Mouse (Mus musculus): ENCODE measurements around the gene Palm2. TPM values are rescaled to one million over a fixed set of nuclear protein-coding genes. Genes with fewer than 3 reads are reported as not detected.

Palm2 gene
- polyA plus RNA-seq, 1 experiment: not detected

GRCm38 (mm10) chr4:57489887-57490286, 55.8 kb downstream of the Palm2 start:
- peaks cover 2% of the 10 kb centered on the region for H3K4me1 ChIP-seq (ENCODE audit: control insufficient read depth, insufficient read depth, low read length)
- no peak overlapping the region for H3K27ac ChIP-seq (ENCODE audit: insufficient read depth, low read depth, low read length)
- 37% methylated on average over 6 of the region's 6 CpGs for WGBS
- no peak overlapping the region for H3K4me3 ChIP-seq (ENCODE audit: insufficient read depth, low read depth, low read length)
- TF ChIP-seq POLR2A (IDR thresholded peaks at IDR 0.05; ENCODE audit: insufficient read depth, low read depth, low read length) (no peak), CTCF (IDR thresholded peaks at IDR 0.05; ENCODE audit: insufficient read depth, low read depth, low read length) (no peak)

GRCm38 (mm10) chr4:57504792-57505191, 70.7 kb downstream of the Palm2 start:
- Histone ChIP-seq H3K4me1 (ENCODE audit: control insufficient read depth, insufficient read depth, low read length) (no peaks in the 10 kb centered on the region), H3K27ac (ENCODE audit: insufficient read depth, low read depth, low read length) (no peak overlapping the region), H3K4me3 (ENCODE audit: insufficient read depth, low read depth, low read length) (no peak overlapping the region)
- 83% methylated on average over 6 of the region's 6 CpGs for WGBS
- TF ChIP-seq CTCF (IDR thresholded peaks at IDR 0.05; ENCODE audit: insufficient read depth, low read depth, low read length): no peak
- no peak for TF ChIP-seq POLR2A (IDR thresholded peaks at IDR 0.05; ENCODE audit: insufficient read depth, low read depth, low read length)

GRCm38 (mm10) chr4:57510576-57510975, 76.5 kb downstream of the Palm2 start:
- H3K4me3 ChIP-seq (ENCODE audit: insufficient read depth, low read depth, low read length): no peak overlapping the region
- peaks cover 4% of the 10 kb centered on the region; the same call in 1 of the 2 replicates for H3K4me1 ChIP-seq (ENCODE audit: control insufficient read depth, insufficient read depth, low read length)
- WGBS: 69% methylated on average over 3 of the region's 3 CpGs
- H3K27ac ChIP-seq (ENCODE audit: insufficient read depth, low read depth, low read length): no peak overlapping the region
- TF ChIP-seq POLR2A (IDR thresholded peaks at IDR 0.05; ENCODE audit: insufficient read depth, low read depth, low read length): no peak
- no peak for TF ChIP-seq CTCF (IDR thresholded peaks at IDR 0.05; ENCODE audit: insufficient read depth, low read depth, low read length)

DNA sequence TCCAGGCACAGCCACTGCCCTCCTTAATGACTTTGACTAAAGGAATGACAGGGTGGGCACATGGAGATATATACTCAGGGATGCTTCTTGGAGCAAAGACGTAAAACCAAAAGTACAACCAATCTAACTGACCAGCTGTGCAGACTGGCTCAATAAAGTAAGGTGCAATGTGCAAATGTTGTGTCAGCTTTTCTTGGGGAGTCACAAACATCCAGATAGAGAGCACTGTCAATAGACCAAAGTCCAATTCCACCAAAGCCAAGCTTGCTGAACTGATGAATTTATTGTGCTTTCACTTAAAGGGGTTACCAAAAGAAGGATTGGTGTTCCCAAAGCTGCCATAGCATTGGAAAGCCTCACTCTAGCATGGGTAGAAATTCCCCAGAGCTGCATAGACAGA, 77.7 kb downstream of the Palm2 start:
- Histone ChIP-seq H3K4me3 (ENCODE audit: insufficient read depth, low read depth, low read length) (no peak overlapping the region), H3K27ac (ENCODE audit: insufficient read depth, low read depth, low read length) (no peak overlapping the region), H3K4me1 (ENCODE audit: control insufficient read depth, insufficient read depth, low read length) (peaks cover 4% of the 10 kb centered on the region; the same call in 1 of the 2 replicates)
- no peak for TF ChIP-seq POLR2A (IDR thresholded peaks at IDR 0.05; ENCODE audit: insufficient read depth, low read depth, low read length)
- TF ChIP-seq CTCF (IDR thresholded peaks at IDR 0.05; ENCODE audit: insufficient read depth, low read depth, low read length): no peak
- WGBS: 100% methylated on average over 1 of the region's 1 CpGs

DNA sequence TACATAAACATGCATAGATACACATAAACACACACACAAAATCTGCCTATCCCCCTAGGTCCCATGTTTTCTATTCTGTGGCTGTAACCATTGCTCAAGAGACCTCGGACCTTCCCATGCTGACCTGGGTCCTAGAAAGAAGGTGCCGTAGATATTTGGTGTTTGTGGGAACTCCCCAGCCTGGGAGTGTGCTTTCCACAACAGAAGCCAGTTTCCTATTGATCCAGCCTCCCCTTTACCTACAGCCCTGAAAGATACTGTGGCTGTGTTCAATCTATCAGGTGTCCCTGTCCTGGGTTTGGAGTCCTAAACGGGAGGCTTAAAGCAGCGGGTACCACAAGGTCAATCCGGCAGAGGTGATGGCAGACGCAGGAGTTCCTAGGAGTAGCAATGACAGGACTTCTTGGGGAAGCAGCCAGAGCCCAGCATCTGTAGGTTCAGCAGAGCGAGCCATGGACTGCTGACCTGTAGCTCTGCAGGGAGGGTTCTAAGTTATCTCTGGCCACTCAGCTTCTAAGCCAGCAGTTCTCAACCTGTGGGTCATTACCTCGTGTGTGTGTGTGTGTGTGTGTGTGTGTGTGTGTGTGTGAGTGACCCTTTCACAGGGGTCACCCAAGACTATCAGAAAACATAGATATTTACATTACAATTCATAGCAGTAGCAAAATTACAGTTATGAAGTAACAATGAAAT, 79.3 kb downstream of the Palm2 start:
- H3K27ac ChIP-seq (ENCODE audit: insufficient read depth, low read depth, low read length): no peak overlapping the region
- 79% methylated on average over 8 of the region's 8 CpGs for WGBS
- H3K4me1 ChIP-seq (ENCODE audit: control insufficient read depth, insufficient read depth, low read length): peaks cover 4% of the 10 kb centered on the region; the same call in 1 of the 2 replicates
- no peak overlapping the region for H3K4me3 ChIP-seq (ENCODE audit: insufficient read depth, low read depth, low read length)
- TF ChIP-seq CTCF (IDR thresholded peaks at IDR 0.05; ENCODE audit: insufficient read depth, low read depth, low read length) (no peak), POLR2A (IDR thresholded peaks at IDR 0.05; ENCODE audit: insufficient read depth, low read depth, low read length) (no peak)

GRCm38 (mm10) chr4:57514003-57514937, 80.2 kb downstream of the Palm2 start:
- TF ChIP-seq CTCF (IDR thresholded peaks at IDR 0.05; ENCODE audit: insufficient read depth, low read depth, low read length) (no peak), POLR2A (IDR thresholded peaks at IDR 0.05; ENCODE audit: insufficient read depth, low read depth, low read length) (no peak)
- H3K4me1 ChIP-seq (ENCODE audit: control insufficient read depth, insufficient read depth, low read length): peaks cover 4% of the 10 kb centered on the region; the same call in 1 of the 2 replicates
- 81% methylated on average over 31 of the region's 31 CpGs for WGBS
- H3K27ac ChIP-seq (ENCODE audit: insufficient read depth, low read depth, low read length): no peak overlapping the region
- H3K4me3 ChIP-seq (ENCODE audit: insufficient read depth, low read depth, low read length): no peak overlapping the region

- peaks cover 4% of the 10 kb centered on the region; the same call in 1 of the 2 replicates for H3K4me1 ChIP-seq (ENCODE audit: control insufficient read depth, insufficient read depth, low read length)
- TF ChIP-seq CTCF (IDR thresholded peaks at IDR 0.05; ENCODE audit: insufficient read depth, low read depth, low read length): no peak
- no peak overlapping the region for H3K4me3 ChIP-seq (ENCODE audit: insufficient read depth, low read depth, low read length)
- H3K27ac ChIP-seq (ENCODE audit: insufficient read depth, low read depth, low read length): no peak overlapping the region
- WGBS: 67% methylated on average over 2 of the region's 2 CpGs
Observed at GRCm38 (mm10) chr4:57515356-57515755, 81.3 kb downstream of the Palm2 start.

DNA sequence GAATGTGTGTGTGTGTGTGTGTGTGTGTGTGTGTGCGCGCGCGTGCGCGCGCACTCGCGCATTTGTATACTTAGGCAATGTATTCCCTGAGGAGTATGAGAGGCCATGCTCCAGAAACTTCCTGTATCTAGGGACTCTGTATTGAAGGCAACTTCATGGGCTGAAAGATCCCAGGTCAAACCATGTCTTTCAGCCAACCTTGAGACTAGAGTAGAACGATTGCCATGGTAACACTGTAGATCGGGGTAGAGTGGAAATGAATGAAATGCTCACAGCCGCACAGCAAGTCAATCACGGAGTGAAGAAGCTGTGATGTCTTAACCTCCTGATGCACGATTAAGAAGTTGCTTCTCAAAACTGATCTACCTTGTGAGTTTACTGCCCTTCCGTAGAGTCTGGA, 89.4 kb downstream of the Palm2 start:
- 94% methylated on average over 15 of the region's 15 CpGs for WGBS
- Histone ChIP-seq H3K27ac (ENCODE audit: insufficient read depth, low read depth, low read length) (no peak overlapping the region), H3K4me3 (ENCODE audit: insufficient read depth, low read depth, low read length) (no peak overlapping the region), H3K4me1 (ENCODE audit: control insufficient read depth, insufficient read depth, low read length) (no peaks in the 10 kb centered on the region)
- TF ChIP-seq CTCF (IDR thresholded peaks at IDR 0.05; ENCODE audit: insufficient read depth, low read depth, low read length) (no peak), POLR2A (IDR thresholded peaks at IDR 0.05; ENCODE audit: insufficient read depth, low read depth, low read length) (no peak)

GRCm38 (mm10) chr4:57524461-57524860, 90.4 kb downstream of the Palm2 start:
- no peak for TF ChIP-seq CTCF (IDR thresholded peaks at IDR 0.05; ENCODE audit: insufficient read depth, low read depth, low read length)
- no peak for TF ChIP-seq POLR2A (IDR thresholded peaks at IDR 0.05; ENCODE audit: insufficient read depth, low read depth, low read length)
- Histone ChIP-seq H3K4me3 (ENCODE audit: insufficient read depth, low read depth, low read length) (no peak overlapping the region), H3K4me1 (ENCODE audit: control insufficient read depth, insufficient read depth, low read length) (no peaks in the 10 kb centered on the region), H3K27ac (ENCODE audit: insufficient read depth, low read depth, low read length) (no peak overlapping the region)
- 58% methylated on average over 3 of the region's 3 CpGs for WGBS

All from olfactory bulb, adult 2 months (tissue).